Mouse (Mus musculus) E14TG2a.4 (cell line): ENCODE measurements around the gene Mllt6.

Experiments
- H3K27me3 ChIP-seq: 2 replicates; pipeline ENCODE4 v1.6.1; 2014; ENCODE audit warnings: low read length, control low read depth; ENCODE audit not compliant: insufficient read depth
- H3K36me3 ChIP-seq: 2 replicates; pipeline ENCODE4 v1.6.1; 2014; ENCODE audit warnings: low read length, control low read depth; ENCODE audit not compliant: insufficient read depth
- H3K4me1 ChIP-seq: replicated peaks from 2 replicates; pipeline ENCODE4 v1.6.1; 2014; ENCODE audit warnings: low read depth, low read length, control low read depth
- H3K4me3 ChIP-seq: replicated peaks from 2 replicates; pipeline ENCODE4 v1.5.1; 2014; ENCODE audit warnings: mild to moderate bottlenecking, low read length
- H3K9me3 ChIP-seq: 2 replicates; pipeline ENCODE4 v1.6.1; 2014; ENCODE audit warnings: low read length, control low read depth
- CTCF ChIP-seq: conservative IDR thresholded peaks from 2 replicates; pipeline ENCODE4 v1.5.1; 2014; ENCODE audit warnings: low read length
- NANOG ChIP-seq: IDR thresholded peaks from 2 replicates; pipeline ENCODE4 v1.6.1; 2014; ENCODE audit warnings: borderline replicate concordance, low read length, mixed read lengths
- POU5F1 ChIP-seq: IDR thresholded peaks from 2 replicates; pipeline ENCODE4 v1.6.1; 2014; ENCODE audit warnings: low read length, borderline replicate concordance

Gene Mllt6

GRCm38 (mm10) chr11:97662207-97662892, 864 bp upstream of the Mllt6 start:
- H3K27me3 ChIP-seq: no peaks in the 10 kb centered on the region
- H3K4me1 ChIP-seq: peaks cover 59% of the 10 kb centered on the region
- no peaks in the 10 kb centered on the region for H3K9me3 ChIP-seq
- peaks cover 36% of the 10 kb centered on the region for H3K36me3 ChIP-seq
- peak overlapping the region; percentile 94 for H3K4me3 ChIP-seq
- TF ChIP-seq CTCF (no peak), NANOG (peak; percentile 85), POU5F1 (no peak)

GRCm38 (mm10) chr11:97663528-97664338, 519 bp downstream of the Mllt6 start:
- H3K4me1 ChIP-seq: peaks cover 60% of the 10 kb centered on the region
- peaks cover 43% of the 10 kb centered on the region for H3K36me3 ChIP-seq
- TF ChIP-seq CTCF (no peak), NANOG (no peak), POU5F1 (no peak)

GRCm38 (mm10) chr11:97664339-97664665, 1.1 kb downstream of the Mllt6 start:
- Histone ChIP-seq H3K4me1 (peaks cover 60% of the 10 kb centered on the region), H3K9me3 (no peaks in the 10 kb centered on the region)
- TF ChIP-seq POU5F1 (no peak), CTCF (no peak), NANOG (no peak)

More at GRCm38 (mm10) chr11:97663528-97664338, 519 bp downstream of the Mllt6 start:
- no peaks in the 10 kb centered on the region for H3K27me3 ChIP-seq
- H3K9me3 ChIP-seq: no peaks in the 10 kb centered on the region
- peak overlapping the region; percentile 90 for H3K4me3 ChIP-seq

GRCm38 (mm10) chr11:97664771-97665240, 1.6 kb downstream of the Mllt6 start:
- no peak for TF ChIP-seq NANOG
- peak; percentile 13 for TF ChIP-seq CTCF
- no peak for TF ChIP-seq POU5F1
- H3K4me3 ChIP-seq: peak overlapping the region; percentile 90
- no peaks in the 10 kb centered on the region for H3K27me3 ChIP-seq
- peaks cover 62% of the 10 kb centered on the region for H3K4me1 ChIP-seq
- peaks cover 49% of the 10 kb centered on the region for H3K36me3 ChIP-seq
- no peaks in the 10 kb centered on the region for H3K9me3 ChIP-seq

More at GRCm38 (mm10) chr11:97664339-97664665, 1.1 kb downstream of the Mllt6 start:
- Histone ChIP-seq H3K27me3 (no peaks in the 10 kb centered on the region), H3K4me3 (peak overlapping the region; percentile 90), H3K36me3 (peaks cover 44% of the 10 kb centered on the region)

GRCm38 (mm10) chr11:97665431-97665830, 2.2 kb downstream of the Mllt6 start:
- H3K4me1 ChIP-seq: peaks cover 68% of the 10 kb centered on the region
- no peaks in the 10 kb centered on the region for H3K9me3 ChIP-seq
- TF ChIP-seq POU5F1 (no peak), CTCF (no peak), NANOG (no peak)
- H3K27me3 ChIP-seq: no peaks in the 10 kb centered on the region
- peak overlapping the region; percentile 90 for H3K4me3 ChIP-seq
- peaks cover 55% of the 10 kb centered on the region for H3K36me3 ChIP-seq

GRCm38 (mm10) chr11:97666221-97666620, 3.0 kb downstream of the Mllt6 start:
- Histone ChIP-seq H3K4me3 (peak overlapping the region; percentile 90), H3K9me3 (no peaks in the 10 kb centered on the region), H3K4me1 (peaks cover 68% of the 10 kb centered on the region), H3K36me3 (peaks cover 63% of the 10 kb centered on the region), H3K27me3 (no peaks in the 10 kb centered on the region)
- TF ChIP-seq CTCF: peak; percentile 78
- TF ChIP-seq POU5F1: no peak

GRCm38 (mm10) chr11:97666794-97667193, 3.6 kb downstream of the Mllt6 start:
- H3K9me3 ChIP-seq: no peaks in the 10 kb centered on the region
- peaks cover 71% of the 10 kb centered on the region for H3K4me1 ChIP-seq
- H3K27me3 ChIP-seq: no peaks in the 10 kb centered on the region
- peak overlapping the region; percentile 90 for H3K4me3 ChIP-seq
- TF ChIP-seq POU5F1 (no peak), CTCF (no peak), NANOG (no peak)
- peaks cover 69% of the 10 kb centered on the region for H3K36me3 ChIP-seq

GRCm38 (mm10) chr11:97668160-97668559, 4.9 kb downstream of the Mllt6 start:
- Histone ChIP-seq H3K4me1 (peaks cover 85% of the 10 kb centered on the region), H3K9me3 (no peaks in the 10 kb centered on the region), H3K36me3 (peaks cover 82% of the 10 kb centered on the region), H3K4me3 (peak overlapping the region; percentile 90), H3K27me3 (no peaks in the 10 kb centered on the region)
- no peak for TF ChIP-seq CTCF
